Mouse (Mus musculus) monocyte, adult 5-6 weeks (primary cell): ENCODE data around the gene Ifna11. TPM values are rescaled to one million over a fixed set of nuclear protein-coding genes. Genes with fewer than 3 reads are reported as not detected.
"Not testable (repeated sequence)": the region's sequence is repeated elsewhere in the genome, so short reads cannot be mapped to it uniquely, and the experiment has no call there.

ENCODE experiments used
- ATAC-seq: fragments of 153-309, 156-312 bp; replicated peaks from 2 replicates; pipeline ENCODE4 v1.8.0; 2017; ENCODE audit warnings: mild to moderate bottlenecking; ENCODE audit not compliant: low TSS enrichment, insufficient number of reproducible peaks, severe bottlenecking, poor library complexity, low FRiP score
- total RNA-seq: library from RNA; stranded (forward); fragments of 200-1000, 200-491, 200-594 nt; gene quantifications from 3 replicates; pipeline ENCODE4 v1.2.3, GENCODE M21; 2017

The Ifna11 gene
- total RNA-seq, 1 experiment from 2014 or later = not detected

GRCm38 (mm10) chr4:88830523-88830922 is 10.8 kb downstream of the Ifna11 start:
- ATAC-seq = no peak

- ATAC-seq = not testable (repeated sequence)
Observed at GRCm38 (mm10) chr4:88835225-88835624, 15.5 kb downstream of the Ifna11 start, which contains the start of gene Ifna5. Gene Ifna5 (plus strand): TSS chr4:88835525.

GRCm38 (mm10) chr4:88838828-88839227 is 19.1 kb downstream of the Ifna11 start:
- no peak for ATAC-seq

- no peak for ATAC-seq
Observed at GRCm38 (mm10) chr4:88840058-88840457, 20.3 kb downstream of the Ifna11 start.

GRCm38 (mm10) chr4:88841438-88841911 is 21.7 kb downstream of the Ifna11 start, which contains the start of gene Ifna4:
Gene Ifna4 (plus strand): TSS chr4:88841861.
- no peak for ATAC-seq

GRCm38 (mm10) chr4:88845334-88845733 is 25.6 kb downstream of the Ifna11 start:
- no peak for ATAC-seq

- ATAC-seq = no peak
Observed at GRCm38 (mm10) chr4:88849698-88850097, 29.9 kb downstream of the Ifna11 start, which contains the start of gene Ifna1. Gene Ifna1 (plus strand): TSS chr4:88850087.

GRCm38 (mm10) chr4:88851026-88851763 is 31.4 kb downstream of the Ifna11 start:
- ATAC-seq = no peak

GRCm38 (mm10) chr4:88859214-88859613 is 39.5 kb downstream of the Ifna11 start:
- ATAC-seq = no peak

GRCm38 (mm10) chr4:88863309-88863708 is 43.5 kb downstream of the Ifna11 start:
- no peak for ATAC-seq

GRCm38 (mm10) chr4:88864599-88864998 is 44.8 kb downstream of the Ifna11 start:
- peak; percentile 83 for ATAC-seq

- peak; percentile 36; the same call in 1 of the 2 replicates for ATAC-seq
Observed at GRCm38 (mm10) chr4:88865011-88865569, 45.3 kb downstream of the Ifna11 start.

GRCm38 (mm10) chr4:88867366-88867925 is 47.7 kb downstream of the Ifna11 start:
- peak; percentile 88 for ATAC-seq

GRCm38 (mm10) chr4:88867926-88868911 is 48.5 kb downstream of the Ifna11 start:
- no peak for ATAC-seq

Other genes with a start within 250 kb of the Ifna11 start
- not detected in 3 replicates for gene Ifna14, start 248.2 kb upstream of the Ifna11 start, total RNA-seq
- not detected in 3 replicates for gene Ifna9, start 227.6 kb upstream of the Ifna11 start, total RNA-seq
- not detected in 3 replicates for gene Ifna12, start 216.6 kb upstream of the Ifna11 start, total RNA-seq
- gene C87499, start 185.5 kb upstream of the Ifna11 start, total RNA-seq = not detected in 3 replicates
- not detected in 3 replicates for gene Ifna13, start 175.5 kb upstream of the Ifna11 start, total RNA-seq
- gene Ifna16, start 143.0 kb upstream of the Ifna11 start, total RNA-seq = not detected in 3 replicates
- gene Ifna2, start 136.0 kb upstream of the Ifna11 start, total RNA-seq = not detected in 3 replicates
- gene Ifnab, start 128.6 kb upstream of the Ifna11 start, total RNA-seq = 0.43 TPM in 1 of 3 replicates, not detected in the others
- gene Gm26566, start 98.2 kb upstream of the Ifna11 start, total RNA-seq = 0.49 to 2.0 TPM in 2 of 3 replicates, not detected in the other
- 43.5 to 56.6 TPM (median 49.0 TPM) in 3 replicates for gene Klhl9, start 97.5 kb upstream of the Ifna11 start, total RNA-seq
- not detected in 3 replicates for gene Gm13271, start 65.1 kb upstream of the Ifna11 start, total RNA-seq
- not detected in 3 replicates for gene Gm13283, start 59.8 kb upstream of the Ifna11 start, total RNA-seq
- not detected in 3 replicates for gene Gm13290, start 46.1 kb upstream of the Ifna11 start, total RNA-seq
- gene Gm13289, start 43.0 kb upstream of the Ifna11 start, total RNA-seq = not detected in 3 replicates
- not detected in 3 replicates for gene Gm13272, start 40.1 kb upstream of the Ifna11 start, total RNA-seq
- gene Ifnz, start 37.8 kb upstream of the Ifna11 start, total RNA-seq = not detected in 3 replicates
- gene Gm13276, start 34.2 kb upstream of the Ifna11 start, total RNA-seq = not detected in 3 replicates
- not detected in 3 replicates for gene Gm13277, start 31.3 kb upstream of the Ifna11 start, total RNA-seq
- gene Gm13278, start 28.4 kb upstream of the Ifna11 start, total RNA-seq = not detected in 3 replicates
- not detected in 3 replicates for gene Gm13275, start 25.5 kb upstream of the Ifna11 start, total RNA-seq
- gene Gm13279, start 22.6 kb upstream of the Ifna11 start, total RNA-seq = not detected in 3 replicates
- gene Gm13285, start 20.3 kb upstream of the Ifna11 start, total RNA-seq = not detected in 3 replicates
- gene Gm13287, start 16.7 kb upstream of the Ifna11 start, total RNA-seq = not detected in 3 replicates
- gene Gm13288, start 14.4 kb upstream of the Ifna11 start, total RNA-seq = 0.29 TPM in 1 of 3 replicates, not detected in the others
- not detected in 3 replicates for gene Ifna7, start 3.7 kb upstream of the Ifna11 start, total RNA-seq
- gene Ifna6, start 7.5 kb downstream of the Ifna11 start, total RNA-seq = not detected in 3 replicates
- gene Ifna5, start 15.6 kb downstream of the Ifna11 start, total RNA-seq = not detected in 3 replicates
- gene Ifna4, start 21.9 kb downstream of the Ifna11 start, total RNA-seq = not detected in 3 replicates
- not detected in 3 replicates for gene Ifna1, start 30.1 kb downstream of the Ifna11 start, total RNA-seq
- not detected in 3 replicates for gene Ifne, start 60.2 kb downstream of the Ifna11 start, total RNA-seq